Mouse (Mus musculus) lung, postnatal 25 days (tissue): ENCODE measurements around the gene Rbm11.

Experiments used
- DNase-seq: peaks from one replicate; pipeline ENCODE4 v3.0.0; 2022; ENCODE audit warnings: low spot score

Rbm11 gene

GRCm38 (mm10) chr16:75592671-75593500, at the start of gene Rbm11:
TSS of gene Rbm11 (plus strand) at chr16:75592844.
- peak; percentile 61 for DNase-seq

- DNase-seq: no peak
Measured at GRCm38 (mm10) chr16:75545310-75545709, 47.3 kb upstream of the Rbm11 start.

- DNase-seq: no peak
Measured at GRCm38 (mm10) chr16:75562910-75563309, 29.7 kb upstream of the Rbm11 start.

GRCm38 (mm10) chr16:75582279-75582678, 10.4 kb upstream of the Rbm11 start:
- no peak for DNase-seq

GRCm38 (mm10) chr16:75585961-75586360, 6.7 kb upstream of the Rbm11 start, which contains the start of gene Lipi:
TSS of gene Lipi (minus strand) at chr16:75586061.
- DNase-seq: no peak

- no peak for DNase-seq
Measured at GRCm38 (mm10) chr16:75586466-75586865, 6.2 kb upstream of the Rbm11 start.

GRCm38 (mm10) chr16:75593501-75594183, 998 bp downstream of the Rbm11 start:
- no peak for DNase-seq

GRCm38 (mm10) chr16:75606415-75606814, 13.8 kb downstream of the Rbm11 start:
- no peak for DNase-seq

GRCm38 (mm10) chr16:75612561-75612960, 19.9 kb downstream of the Rbm11 start:
- no peak for DNase-seq

- peak; percentile 18 for DNase-seq
Measured at GRCm38 (mm10) chr16:75617651-75618349, 25.2 kb downstream of the Rbm11 start.

GRCm38 (mm10) chr16:75627862-75628261, 35.2 kb downstream of the Rbm11 start:
- no peak for DNase-seq
